Mouse (Mus musculus) neural tube, embryonic 13.5 days (tissue): Measurements from ENCODE around the gene Ldhc. TPM values are rescaled to one million over a fixed set of nuclear protein-coding genes. Genes with fewer than 3 reads are reported as not detected.

Experiments used
- polyA plus RNA-seq: library from polyadenylated mRNA; unstranded; fragments of >200 nt; fragmentation: Nextera tagmentation; extraction: Ambion mirVana; gene quantifications from 2 replicates; pipeline ENCODE4 v1.2.1, GENCODE M21; 2015

Ldhc gene
- polyA plus RNA-seq, 1 experiment from 2014 or later, result not detected

Other genes with a start within 250 kb of the Ldhc start
- gene Sergef, start 221.4 kb upstream of the Ldhc start, polyA plus RNA-seq, result 30.7 and 34.0 TPM in 2 replicates
- gene Tph1, start 188.7 kb upstream of the Ldhc start, polyA plus RNA-seq, result 0.60 and 0.83 TPM in 2 replicates
- 14.8 and 15.2 TPM in 2 replicates for gene Saal1, start 150.5 kb upstream of the Ldhc start, polyA plus RNA-seq
- gene Saa3, start 145.5 kb upstream of the Ldhc start, polyA plus RNA-seq, result 0.21 and 1.3 TPM in 2 replicates
- gene Saa4, start 128.6 kb upstream of the Ldhc start, polyA plus RNA-seq, result not detected in 2 replicates
- gene Saa1, start 118.2 kb upstream of the Ldhc start, polyA plus RNA-seq, result 0.24 and 0.55 TPM in 2 replicates
- gene Saa2, start 109.4 kb upstream of the Ldhc start, polyA plus RNA-seq, result 1.1 TPM in 1 of 2 replicates, not detected in the other
- gene Hps5, start 65.1 kb upstream of the Ldhc start, polyA plus RNA-seq, result 16.4 TPM in 2 replicates
- 38.2 and 44.4 TPM in 2 replicates for gene Gtf2h1, start 65.1 kb upstream of the Ldhc start, polyA plus RNA-seq
- 497 and 572 TPM in 2 replicates for gene Ldha, start 19.7 kb upstream of the Ldhc start, polyA plus RNA-seq
- gene Tsg101, start 58.8 kb downstream of the Ldhc start, polyA plus RNA-seq, result 373 and 384 TPM in 2 replicates
- 5.5 and 7.4 TPM in 2 replicates for gene Uevld, start 97.3 kb downstream of the Ldhc start, polyA plus RNA-seq
- gene Gm9999, start 122.4 kb downstream of the Ldhc start, polyA plus RNA-seq, result not detected in 2 replicates
- gene Spty2d1, start 147.2 kb downstream of the Ldhc start, polyA plus RNA-seq, result 8.3 and 9.6 TPM in 2 replicates
- 23.3 and 25.8 TPM in 2 replicates for gene Tmem86a, start 189.4 kb downstream of the Ldhc start, polyA plus RNA-seq